Mouse (Mus musculus) lung, adult 2 months (tissue): ENCODE results near the gene Slc16a1.

Source experiments
- CTCF ChIP-seq: fragments of 200-500 bp; IDR thresholded peaks from 2 replicates; pipeline ENCODE4 v1.5.1; 2011; ENCODE audit warnings: mild to moderate bottlenecking, low read length, control low read depth; ENCODE audit not compliant: insufficient read depth
- POLR2A ChIP-seq: fragments of 200-500 bp; IDR thresholded peaks from 2 replicates; pipeline ENCODE4 v1.6.1; 2011; ENCODE audit warnings: low read depth, mild to moderate bottlenecking, control low read depth, low read length, borderline replicate concordance; ENCODE audit errors: extremely low read depth

- TF ChIP-seq CTCF: no peak
- TF ChIP-seq POLR2A: no peak
Observed at GRCm38 (mm10) chr3:104706446-104706845, 68.0 kb downstream of the Slc16a1 start.
